Mouse (Mus musculus) C2C12 (cell line): ENCODE results near the gene Map3k1.

ENCODE experiments used
- CTCF ChIP-seq: IDR thresholded peaks from one replicate; pipeline ENCODE4 v1.5.1; 2011; ENCODE audit not compliant: control insufficient read depth, insufficient read depth, insufficient read length
- MAX ChIP-seq: IDR thresholded peaks from one replicate; pipeline ENCODE4 v1.6.1; 2011; ENCODE audit warnings: mild to moderate bottlenecking, control low read depth
- MYOG ChIP-seq: IDR thresholded peaks from one replicate; pipeline ENCODE4 v1.6.1; 2011; ENCODE audit not compliant: control insufficient read depth, insufficient read length; ENCODE audit errors: extremely low read depth

DNA sequence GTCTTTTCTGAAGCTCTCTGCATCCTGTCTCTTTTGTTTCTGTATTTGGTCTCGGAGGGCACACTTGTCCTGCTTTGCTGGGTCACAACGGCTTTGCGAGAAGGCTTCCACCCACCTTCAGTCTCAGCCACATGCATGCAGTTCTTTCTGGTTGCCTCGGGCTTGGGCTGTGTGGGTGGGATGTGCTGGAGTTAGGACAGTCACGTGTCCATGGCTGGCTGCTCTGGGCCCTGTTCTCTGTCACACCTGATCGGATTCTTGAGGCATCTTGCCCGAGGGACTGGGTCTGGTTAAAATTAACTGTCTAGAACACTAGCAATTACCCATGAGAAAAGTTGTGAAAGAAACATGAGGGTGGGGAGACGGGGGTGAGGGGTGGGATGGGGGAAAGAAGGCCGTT, 36.7 kb upstream of the Map3k1 start:
- TF ChIP-seq CTCF (no peak), MAX (no peak), MYOG (no peak)
